Mouse (Mus musculus) brain, embryonic 14.5 days (tissue): Measurements from ENCODE around the gene Izumo2. TPM values are rescaled to one million over a fixed set of nuclear protein-coding genes. Genes with fewer than 3 reads are reported as not detected.

Source experiments
- DNase-seq: peaks from one replicate; pipeline ENCODE4 v3.0.0-alpha.2; 2011; ENCODE audit warnings: low read depth
- CTCF ChIP-seq: fragments of 200-500 bp; IDR thresholded peaks from 2 replicates; pipeline ENCODE4 v1.5.1; 2012; ENCODE audit warnings: inconsistent platforms, mild to moderate bottlenecking, moderate library complexity, borderline replicate concordance; ENCODE audit not compliant: insufficient read depth, insufficient read length; ENCODE audit errors: extremely low read depth
- POLR2A ChIP-seq: fragments of 200-500 bp; IDR thresholded peaks from 2 replicates; pipeline ENCODE4 v1.6.1; 2012; ENCODE audit warnings: mild to moderate bottlenecking, inconsistent platforms, borderline replicate concordance; ENCODE audit not compliant: poor library complexity, insufficient read depth, insufficient read length, severe bottlenecking; ENCODE audit errors: extremely low read depth
- polyA plus RNA-seq: library from polyadenylated mRNA; depleted of rRNA; stranded (reverse); fragments of >200 nt; gene quantifications from 2 replicates; pipeline ENCODE4 v1.2.3, GENCODE M21; 2012; rRNA removed

Izumo2 gene
- polyA plus RNA-seq, result not detected in 2 replicates

- DNase-seq, result no peak
- TF ChIP-seq CTCF, result no peak
- no peak for TF ChIP-seq POLR2A
Measured at GRCm38 (mm10) chr7:44708574-44708973, at the start of gene Izumo2. TSS of gene Izumo2 (plus strand) at chr7:44708742.

- peak; percentile 39 for DNase-seq
- TF ChIP-seq POLR2A (no peak), CTCF (no peak)
Measured at GRCm38 (mm10) chr7:44661219-44661618, 47.3 kb upstream of the Izumo2 start.

GRCm38 (mm10) chr7:44662168-44662567, 46.4 kb upstream of the Izumo2 start:
- no peak for DNase-seq
- TF ChIP-seq POLR2A (no peak), CTCF (no peak)

- TF ChIP-seq POLR2A (no peak), CTCF (no peak)
- DNase-seq, result no peak
Measured at GRCm38 (mm10) chr7:44662569-44662968, 46.0 kb upstream of the Izumo2 start.

GRCm38 (mm10) chr7:44663546-44663945, 45.0 kb upstream of the Izumo2 start:
- DNase-seq, result no peak
- TF ChIP-seq POLR2A, result no peak
- TF ChIP-seq CTCF, result no peak

- TF ChIP-seq CTCF (no peak), POLR2A (no peak)
- DNase-seq, result no peak
Measured at GRCm38 (mm10) chr7:44664731-44665130, 43.8 kb upstream of the Izumo2 start.

- TF ChIP-seq POLR2A (no peak), CTCF (0 out of 2 replicates have a peak, but pooled peaks have one; percentile 14)
- DNase-seq, result no peak
Measured at GRCm38 (mm10) chr7:44666462-44666861, 42.1 kb upstream of the Izumo2 start.

GRCm38 (mm10) chr7:44667996-44668738, 40.4 kb upstream of the Izumo2 start:
- no peak for DNase-seq
- TF ChIP-seq POLR2A, result no peak
- no peak for TF ChIP-seq CTCF

GRCm38 (mm10) chr7:44669103-44669502, 39.4 kb upstream of the Izumo2 start:
- TF ChIP-seq POLR2A, result no peak
- no peak for TF ChIP-seq CTCF

GRCm38 (mm10) chr7:44670803-44671202, 37.7 kb upstream of the Izumo2 start, which contains the start of gene Myh14:
TSS of gene Myh14 (minus strand) at chr7:44670843.
- peak; percentile 97 for DNase-seq
- TF ChIP-seq POLR2A (no peak), CTCF (no peak)

More at GRCm38 (mm10) chr7:44669103-44669502, 39.4 kb upstream of the Izumo2 start:
- DNase-seq, result no peak

- DNase-seq, result no peak
- TF ChIP-seq POLR2A, result no peak
- no peak for TF ChIP-seq CTCF
Measured at GRCm38 (mm10) chr7:44672193-44672592, 36.3 kb upstream of the Izumo2 start.

- no peak for DNase-seq
- peak; percentile 23; the same call in 1 of the 2 replicates for TF ChIP-seq CTCF
- TF ChIP-seq POLR2A, result no peak
Measured at GRCm38 (mm10) chr7:44674511-44674910, 34.0 kb upstream of the Izumo2 start.

GRCm38 (mm10) chr7:44675171-44675570, 33.4 kb upstream of the Izumo2 start:
- no peak for TF ChIP-seq CTCF
- TF ChIP-seq POLR2A, result no peak

More at GRCm38 (mm10) chr7:44675171-44675570, 33.4 kb upstream of the Izumo2 start:
- DNase-seq, result no peak
